Mouse (Mus musculus) induced T-regulatory cell, adult 2 months (primary cell): ENCODE results near the gene Fcgr3.
"Not testable (repeated sequence)": the region's sequence is repeated elsewhere in the genome, so short reads cannot be mapped to it uniquely, and the experiment has no call there.

Experiments used
- DNase-seq: peaks from one replicate; pipeline ENCODE4 v3.0.0-alpha.2; 2012; ENCODE audit warnings: low read depth

Gene Fcgr3

GRCm38 (mm10) chr1:171085718-171086117, 21.0 kb upstream of the Fcgr3 start:
- DNase-seq = no peak

- DNase-seq = not testable (repeated sequence)
These were observed 16.9 kb upstream of the Fcgr3 start for GRCm38 (mm10) chr1:171081512-171082231.

GRCm38 (mm10) chr1:171079825-171080224, 15.1 kb upstream of the Fcgr3 start:
- DNase-seq = not testable (repeated sequence)

- DNase-seq = not testable (repeated sequence)
These were observed 14.6 kb upstream of the Fcgr3 start for GRCm38 (mm10) chr1:171079345-171079744.

GRCm38 (mm10) chr1:171078419-171078818, 13.7 kb upstream of the Fcgr3 start:
- DNase-seq = peak; percentile 25

- not testable (repeated sequence) for DNase-seq
These were observed 13.2 kb upstream of the Fcgr3 start for GRCm38 (mm10) chr1:171077955-171078354.

- DNase-seq = not testable (repeated sequence)
These were observed 12.5 kb upstream of the Fcgr3 start for GRCm38 (mm10) chr1:171077192-171077591.

GRCm38 (mm10) chr1:171076176-171076575, 11.4 kb upstream of the Fcgr3 start:
- DNase-seq = not testable (repeated sequence)

GRCm38 (mm10) chr1:171074283-171074682, 9.5 kb upstream of the Fcgr3 start:
- DNase-seq = peak; percentile 48

- DNase-seq = not testable (repeated sequence)
These were observed 7.5 kb upstream of the Fcgr3 start for GRCm38 (mm10) chr1:171072217-171072616.

- not testable (repeated sequence) for DNase-seq
These were observed 7.0 kb upstream of the Fcgr3 start for GRCm38 (mm10) chr1:171071726-171072125.

- not testable (repeated sequence) for DNase-seq
These were observed 6.1 kb upstream of the Fcgr3 start for GRCm38 (mm10) chr1:171070879-171071278.

GRCm38 (mm10) chr1:171069508-171069907, 4.8 kb upstream of the Fcgr3 start:
- DNase-seq = peak; percentile 63

- DNase-seq = peak; percentile 45
These were observed 3.2 kb upstream of the Fcgr3 start for GRCm38 (mm10) chr1:171067928-171068327.

GRCm38 (mm10) chr1:171066583-171066982, 1.8 kb upstream of the Fcgr3 start:
- DNase-seq = not testable (repeated sequence)

- not testable (repeated sequence) for DNase-seq
These were observed 1.0 kb upstream of the Fcgr3 start for GRCm38 (mm10) chr1:171065768-171066167.

- DNase-seq = not testable (repeated sequence)
These were observed 480 bp upstream of the Fcgr3 start for GRCm38 (mm10) chr1:171065243-171065587.

- peak; percentile 38 for DNase-seq
These were observed 905 bp downstream of the Fcgr3 start for GRCm38 (mm10) chr1:171063569-171064490.

GRCm38 (mm10) chr1:171061566-171061965, 3.2 kb downstream of the Fcgr3 start:
- DNase-seq = no peak

GRCm38 (mm10) chr1:171060392-171060791, 4.3 kb downstream of the Fcgr3 start:
- peak; percentile 72 for DNase-seq

GRCm38 (mm10) chr1:171059203-171059602, 5.5 kb downstream of the Fcgr3 start:
- no peak for DNase-seq

GRCm38 (mm10) chr1:171057253-171057652, 7.5 kb downstream of the Fcgr3 start:
- DNase-seq = no peak

GRCm38 (mm10) chr1:171053305-171053704, 11.4 kb downstream of the Fcgr3 start:
- no peak for DNase-seq
